Mouse (Mus musculus): ENCODE measurements around the gene Pex10.

Gene Pex10

GRCm38 (mm10) chr4:155090688-155091449 lies 24.1 kb downstream of the Pex10 start:
- in situ Hi-C loops (cut with MboI; ENCODE audit: low sequenced_read_pairs), result loop anchor here (5.0 kb wide), 1 partner anchor 156 kb away; the partner anchor contains the start of gene Faap20

- in situ Hi-C loops (cut with MboI; ENCODE audit: low sequenced_read_pairs), result loop anchor here (5.0 kb wide), 1 partner anchor 154 kb away; the partner anchor contains the start of gene Faap20
Measured at GRCm38 (mm10) chr4:155092718-155093430, 26.1 kb downstream of the Pex10 start.

- in situ Hi-C loops (cut with MboI; ENCODE audit: low sequenced_read_pairs), result loop anchor here (5.0 kb wide), 1 partner anchor 154 kb away; the partner anchor contains the start of gene Faap20
Measured at GRCm38 (mm10) chr4:155093431-155094149, 26.8 kb downstream of the Pex10 start.

GRCm38 (mm10) chr4:155094565-155094964 lies 27.7 kb downstream of the Pex10 start:
- in situ Hi-C loops (cut with MboI; ENCODE audit: low sequenced_read_pairs), result loop anchor here (5.0 kb wide), 1 partner anchor 153 kb away; the partner anchor contains the start of gene Faap20

- in situ Hi-C loops (cut with MboI; ENCODE audit: low sequenced_read_pairs), result no loop called here
Measured at GRCm38 (mm10) chr4:155095238-155095900, 28.6 kb downstream of the Pex10 start.

GRCm38 (mm10) chr4:155095967-155096366 lies 29.2 kb downstream of the Pex10 start:
- in situ Hi-C loops (cut with MboI; ENCODE audit: low sequenced_read_pairs), result no loop called here

GRCm38 (mm10) chr4:155097452-155097851 lies 30.6 kb downstream of the Pex10 start:
- in situ Hi-C loops (cut with MboI; ENCODE audit: low sequenced_read_pairs), result no loop called here

GRCm38 (mm10) chr4:155098572-155098971 lies 31.8 kb downstream of the Pex10 start:
- in situ Hi-C loops (cut with MboI; ENCODE audit: low sequenced_read_pairs), result no loop called here

- in situ Hi-C loops (cut with MboI; ENCODE audit: low sequenced_read_pairs), result no loop called here
Measured at GRCm38 (mm10) chr4:155107886-155108285, 41.1 kb downstream of the Pex10 start.

GRCm38 (mm10) chr4:155109471-155109870 lies 42.7 kb downstream of the Pex10 start:
- in situ Hi-C loops (cut with MboI; ENCODE audit: low sequenced_read_pairs), result no loop called here

- in situ Hi-C loops (cut with MboI; ENCODE audit: low sequenced_read_pairs), result no loop called here
Measured at GRCm38 (mm10) chr4:155113766-155114410, 47.1 kb downstream of the Pex10 start.

GRCm38 (mm10) chr4:155116607-155117006 lies 49.8 kb downstream of the Pex10 start:
- in situ Hi-C loops (cut with MboI; ENCODE audit: low sequenced_read_pairs), result no loop called here

GRCm38 (mm10) chr4:155117396-155117978 lies 50.7 kb downstream of the Pex10 start:
- in situ Hi-C loops (cut with MboI; ENCODE audit: low sequenced_read_pairs), result no loop called here

GRCm38 (mm10) chr4:155118278-155118677 lies 51.5 kb downstream of the Pex10 start:
- in situ Hi-C loops (cut with MboI; ENCODE audit: low sequenced_read_pairs), result no loop called here

- in situ Hi-C loops (cut with MboI; ENCODE audit: low sequenced_read_pairs), result no loop called here
Measured at GRCm38 (mm10) chr4:155120038-155120437, 53.2 kb downstream of the Pex10 start.

GRCm38 (mm10) chr4:155120583-155120982 lies 53.8 kb downstream of the Pex10 start:
- in situ Hi-C loops (cut with MboI; ENCODE audit: low sequenced_read_pairs), result no loop called here

GRCm38 (mm10) chr4:155121222-155121621 lies 54.4 kb downstream of the Pex10 start:
- in situ Hi-C loops (cut with MboI; ENCODE audit: low sequenced_read_pairs), result no loop called here
